Mouse (Mus musculus): ENCODE measurements around the gene Fyttd1.
"Not testable (repeated sequence)": the region's sequence is repeated elsewhere in the genome, so short reads cannot be mapped to it uniquely, and the experiment has no call there.

The Fyttd1 gene

DNA sequence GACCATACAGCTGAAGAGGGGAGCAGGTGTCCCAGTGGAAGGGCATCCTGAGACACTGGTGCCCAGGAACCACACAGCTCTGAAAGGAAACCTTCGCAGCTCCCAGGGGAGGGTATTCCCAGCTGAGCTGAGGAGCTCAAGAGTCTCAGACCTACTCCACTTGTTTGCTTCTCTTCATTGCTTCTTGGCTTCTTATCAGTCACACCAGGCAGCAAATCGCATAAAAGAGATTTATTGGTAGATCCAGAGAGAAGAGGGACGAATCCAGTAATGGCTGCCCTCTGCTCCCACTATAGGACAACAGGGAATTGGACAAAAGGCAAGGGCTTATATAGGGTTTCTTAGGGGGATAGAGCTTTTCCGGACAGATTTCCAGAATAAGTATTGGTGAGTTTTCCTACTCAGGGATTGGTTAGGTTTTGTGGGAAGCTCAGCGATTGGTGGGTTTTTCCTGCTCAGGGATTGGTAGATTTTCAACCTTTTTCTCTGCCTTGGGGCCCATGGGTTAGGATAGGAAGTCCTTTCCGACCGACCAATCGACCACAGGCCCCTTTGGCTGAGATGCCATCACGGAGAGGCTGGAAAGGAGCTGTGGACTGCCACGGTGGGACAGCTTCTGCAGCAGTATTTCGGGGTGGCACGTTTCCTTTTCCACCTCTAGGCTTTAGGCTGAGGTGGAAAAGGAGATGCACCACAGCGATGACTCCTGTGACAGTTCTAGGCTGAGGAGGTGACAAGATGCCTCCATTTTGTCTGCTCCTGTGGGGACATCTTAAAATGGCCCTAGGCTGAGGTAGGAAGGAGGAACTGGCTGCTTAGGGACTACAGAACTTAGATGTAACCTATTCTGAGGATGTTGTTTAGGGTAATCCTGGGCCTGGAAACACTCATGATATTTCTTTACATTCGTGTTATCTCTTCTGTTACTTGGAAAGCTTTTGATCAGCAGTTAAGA is 1.9 kb downstream of the Fyttd1 start:
- DNase-seq (ENCODE audit: low read depth) = peak; percentile 39

DNA sequence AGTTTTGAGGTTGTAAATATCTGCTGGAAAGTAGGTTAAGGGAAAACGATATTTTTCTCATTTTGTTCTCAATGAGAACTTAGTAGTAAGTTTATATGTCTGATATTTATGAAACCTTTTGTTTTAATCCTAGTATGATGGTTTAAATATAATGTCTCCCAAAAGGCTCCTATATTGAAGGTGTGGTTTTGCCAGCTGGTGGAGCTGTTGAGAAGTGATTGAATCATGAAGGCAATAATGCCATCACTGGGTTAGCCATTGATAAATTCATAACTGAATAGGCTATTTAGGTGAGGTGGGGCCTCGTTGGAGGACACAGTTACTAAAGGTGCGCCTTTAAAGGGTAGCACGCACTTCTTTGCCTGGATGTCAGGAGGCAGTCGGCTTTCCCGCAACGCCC is 4.2 kb downstream of the Fyttd1 start:
- DNase-seq (ENCODE audit: low read depth) = peak; percentile 31

DNA sequence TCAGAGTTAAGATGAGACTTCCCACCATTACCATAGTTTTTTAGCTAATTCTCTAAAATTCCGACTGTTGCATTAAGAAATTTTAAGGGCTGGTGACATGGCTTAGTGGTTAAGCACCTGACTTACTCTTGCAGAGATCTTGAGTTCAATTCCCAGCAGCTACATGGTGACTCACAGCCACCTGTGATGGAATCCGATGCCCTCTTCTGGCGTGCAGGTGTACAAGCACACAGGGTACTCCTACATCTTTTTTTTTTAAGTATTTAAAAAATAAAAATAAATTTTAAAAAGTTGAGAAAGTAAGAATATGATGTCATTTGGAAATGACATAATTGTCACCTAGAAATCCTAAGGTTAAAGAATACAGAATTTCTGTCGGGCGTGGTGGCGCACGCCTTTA is 10.7 kb downstream of the Fyttd1 start:
- peak; percentile 59 for DNase-seq (ENCODE audit: low read depth)

DNA sequence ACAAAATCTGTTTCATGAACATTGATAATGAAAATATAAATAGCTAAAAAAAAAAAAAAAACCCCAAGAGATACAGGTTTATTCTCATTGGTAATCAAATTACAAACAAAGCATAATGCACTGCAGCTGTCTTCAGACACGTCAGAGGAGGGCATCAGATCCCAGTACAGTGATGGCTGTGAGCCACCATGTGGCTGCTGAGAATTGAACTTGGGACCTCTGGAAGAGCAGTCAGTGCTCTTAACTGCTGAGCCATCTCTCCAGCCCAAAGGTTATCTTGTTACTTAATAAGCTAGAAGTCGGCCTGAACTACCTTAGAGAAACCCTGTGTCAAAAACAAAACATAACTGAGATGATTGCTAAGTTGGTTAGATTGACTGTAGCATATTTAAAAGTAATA is 12.6 kb downstream of the Fyttd1 start:
- DNase-seq (ENCODE audit: low read depth) = no peak

DNA sequence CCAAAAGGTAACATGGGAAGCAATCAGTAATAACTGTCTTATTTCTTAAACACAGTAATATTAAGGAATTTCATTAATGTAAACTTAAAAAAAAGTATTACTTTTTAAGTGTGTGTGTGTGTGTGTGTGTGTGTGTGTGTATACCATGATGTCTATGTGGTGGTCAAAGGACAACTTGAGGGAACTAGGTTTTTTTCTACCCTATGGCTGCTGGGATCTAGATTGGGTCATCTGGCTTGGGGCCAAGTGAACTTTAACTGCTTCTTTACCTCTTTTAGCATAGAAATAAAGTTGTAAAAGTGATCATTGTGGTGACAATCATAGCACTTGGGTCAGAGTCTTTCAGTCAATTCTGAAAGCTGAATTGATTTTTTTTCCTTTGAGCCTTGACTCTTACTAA is 18.8 kb downstream of the Fyttd1 start:
- no peak for DNase-seq (ENCODE audit: low read depth)

DNA sequence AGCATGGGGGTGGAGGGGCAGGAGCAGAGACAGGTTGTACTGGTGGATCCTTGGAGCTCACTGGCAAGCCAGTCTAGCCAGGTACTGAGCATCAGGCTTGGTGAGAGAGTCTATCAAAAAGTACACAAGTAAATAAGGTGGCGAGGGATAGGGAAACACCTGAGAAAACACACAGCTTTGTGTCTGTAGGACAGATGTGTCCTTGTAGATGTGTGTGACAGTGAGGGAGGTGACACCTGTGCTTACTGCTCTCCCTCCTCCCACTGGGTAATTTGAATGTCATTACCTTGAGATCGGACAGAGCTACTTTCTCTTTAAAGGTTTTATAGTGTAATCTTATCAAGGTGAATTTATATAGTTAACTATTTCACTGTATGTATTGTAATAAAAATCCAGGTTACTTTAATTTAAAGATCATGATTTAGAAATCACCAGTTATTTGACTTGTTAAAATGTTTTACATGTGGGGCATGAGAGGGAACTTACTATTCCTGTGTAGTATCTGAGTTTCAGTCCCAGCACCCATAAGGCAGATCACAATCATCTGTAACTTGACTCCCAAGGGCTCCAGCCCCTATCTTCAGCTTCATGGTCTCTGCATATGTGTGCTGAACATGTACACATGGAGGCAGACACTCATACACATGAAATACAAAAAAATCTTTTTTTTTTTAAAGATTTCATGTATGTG is 24.2 kb downstream of the Fyttd1 start:
- no peak for DNase-seq (ENCODE audit: low read depth)

DNA sequence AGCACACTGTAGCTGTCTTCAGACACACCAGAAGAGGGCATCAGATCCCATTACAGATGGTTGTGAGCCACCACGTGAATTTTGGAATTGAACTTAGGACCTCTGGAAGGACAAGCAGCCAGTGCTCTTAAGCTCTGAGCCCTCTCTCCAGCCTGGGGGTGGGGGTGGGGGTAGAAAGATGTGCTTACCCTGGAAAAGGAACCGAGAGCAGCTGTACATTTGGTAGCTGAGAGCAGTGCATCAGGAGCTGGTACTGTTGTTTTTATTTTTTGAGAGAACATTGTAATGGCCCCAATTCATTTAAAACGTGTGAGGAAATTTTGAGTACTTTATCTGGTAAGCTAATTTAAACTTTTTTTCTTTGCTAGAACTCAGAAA is 24.7 kb downstream of the Fyttd1 start:
- no peak for DNase-seq (ENCODE audit: low read depth)

DNA sequence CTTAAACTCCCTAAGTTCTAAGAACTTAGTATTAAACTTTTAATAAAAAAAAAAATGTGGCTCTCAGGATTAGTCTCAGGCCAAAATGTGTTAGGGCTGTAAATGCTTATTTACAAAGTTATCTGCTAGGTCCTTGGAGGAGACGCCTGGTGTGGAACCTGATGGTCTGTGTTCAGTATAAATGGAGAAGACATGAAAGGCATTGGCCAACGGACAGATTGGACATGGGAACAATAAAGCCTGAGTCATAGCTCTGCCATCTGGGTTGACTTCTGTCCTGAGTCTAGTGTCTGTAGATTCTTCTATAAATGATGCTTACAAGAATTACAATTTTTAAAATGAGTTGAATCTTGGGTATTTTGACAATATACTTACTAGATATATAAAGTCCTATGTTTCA is 28.9 kb downstream of the Fyttd1 start:
- DNase-seq (ENCODE audit: low read depth) = no peak

DNA sequence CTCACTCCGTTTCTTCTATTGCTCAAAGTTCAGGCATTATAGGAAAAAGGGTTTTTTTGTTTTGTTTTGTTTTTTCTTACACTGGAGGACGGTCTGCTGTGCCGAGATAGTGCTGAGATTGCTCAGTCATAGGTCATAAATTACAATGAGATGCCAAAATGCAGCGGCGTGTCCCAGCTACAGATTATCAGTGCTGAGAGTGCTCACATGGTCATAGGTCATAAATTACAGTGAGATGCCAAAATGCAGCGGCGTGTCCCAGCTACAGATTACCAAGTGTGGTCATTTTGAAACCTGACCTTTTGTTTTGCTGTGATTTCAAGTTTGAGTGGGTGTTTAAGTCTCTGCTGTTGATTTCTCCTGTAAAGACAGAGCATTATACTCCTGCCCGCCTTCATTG is 29.4 kb downstream of the Fyttd1 start:
- no peak for DNase-seq (ENCODE audit: low read depth)

DNA sequence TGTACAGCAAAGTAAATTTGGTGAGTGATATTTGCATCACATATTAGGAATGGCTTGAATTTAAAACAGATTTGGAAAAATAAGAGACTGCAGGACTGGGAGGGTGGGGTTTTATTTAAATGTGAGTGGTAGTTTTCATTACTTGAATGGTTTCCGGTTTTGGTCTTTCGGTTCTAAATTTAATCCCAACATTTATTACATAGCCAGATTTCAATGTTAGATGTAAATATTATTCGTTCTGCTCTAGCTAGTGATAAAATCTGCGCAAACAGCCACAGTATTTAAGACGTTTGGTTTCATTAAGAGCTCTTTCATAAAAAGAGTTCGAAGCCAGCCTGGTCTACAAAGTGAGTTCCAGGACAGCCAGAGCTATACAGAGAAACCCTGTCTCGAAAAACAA is 35.9 kb downstream of the Fyttd1 start:
- no peak for DNase-seq (ENCODE audit: low read depth)

DNA sequence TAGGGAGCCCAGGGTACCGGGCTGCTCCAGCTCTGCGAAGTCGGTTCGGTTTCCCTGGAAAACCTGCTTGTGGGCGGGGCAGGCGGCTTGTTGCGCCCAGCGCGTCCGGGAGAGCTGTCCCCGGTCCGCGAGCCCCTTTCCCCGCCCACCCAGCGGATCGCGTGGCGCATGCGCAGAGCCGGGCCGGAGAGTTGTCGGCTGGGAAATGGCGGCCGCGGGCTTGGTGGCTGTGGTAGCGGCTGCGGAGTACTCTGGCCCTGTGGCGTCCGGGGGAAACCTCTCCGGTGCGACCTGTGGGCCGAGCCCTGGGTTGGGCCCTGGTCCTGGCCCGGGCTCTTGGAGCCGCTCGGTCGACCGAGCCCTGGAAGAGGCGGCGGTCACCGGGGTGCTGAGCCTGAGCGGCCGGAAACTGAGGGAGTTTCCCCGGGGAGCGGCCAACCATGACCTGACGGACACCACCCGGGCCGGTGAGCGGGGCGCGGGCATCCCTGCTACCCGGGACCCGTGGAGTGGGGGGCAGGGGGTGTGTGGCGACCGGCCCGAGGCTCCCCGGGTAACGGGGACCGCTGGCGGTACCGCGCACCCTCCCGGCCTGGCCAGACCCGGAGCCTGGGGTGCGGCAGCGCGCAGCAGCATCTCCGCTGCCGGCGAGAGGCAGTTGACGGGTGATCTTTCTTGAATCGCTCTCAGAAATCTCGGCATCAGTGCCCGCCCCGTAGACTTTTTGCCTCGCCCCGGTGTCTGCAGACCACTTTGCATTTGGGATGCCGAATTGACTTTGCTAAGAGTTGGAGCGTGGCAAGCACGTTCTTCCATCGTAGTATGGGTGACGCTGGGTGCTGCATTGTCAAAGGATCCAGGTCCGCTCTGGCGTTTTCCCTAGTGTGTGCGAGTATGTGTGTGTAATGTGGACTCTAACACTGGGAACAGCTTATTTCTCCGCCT is 36.9 kb downstream of the Fyttd1 start, which contains the start of gene Lrch3:
Gene Lrch3, plus strand, starts transcription at position 164 of the 945 bp plus-strand sequence.
- peak; percentile 95 for DNase-seq (ENCODE audit: low read depth)

DNA sequence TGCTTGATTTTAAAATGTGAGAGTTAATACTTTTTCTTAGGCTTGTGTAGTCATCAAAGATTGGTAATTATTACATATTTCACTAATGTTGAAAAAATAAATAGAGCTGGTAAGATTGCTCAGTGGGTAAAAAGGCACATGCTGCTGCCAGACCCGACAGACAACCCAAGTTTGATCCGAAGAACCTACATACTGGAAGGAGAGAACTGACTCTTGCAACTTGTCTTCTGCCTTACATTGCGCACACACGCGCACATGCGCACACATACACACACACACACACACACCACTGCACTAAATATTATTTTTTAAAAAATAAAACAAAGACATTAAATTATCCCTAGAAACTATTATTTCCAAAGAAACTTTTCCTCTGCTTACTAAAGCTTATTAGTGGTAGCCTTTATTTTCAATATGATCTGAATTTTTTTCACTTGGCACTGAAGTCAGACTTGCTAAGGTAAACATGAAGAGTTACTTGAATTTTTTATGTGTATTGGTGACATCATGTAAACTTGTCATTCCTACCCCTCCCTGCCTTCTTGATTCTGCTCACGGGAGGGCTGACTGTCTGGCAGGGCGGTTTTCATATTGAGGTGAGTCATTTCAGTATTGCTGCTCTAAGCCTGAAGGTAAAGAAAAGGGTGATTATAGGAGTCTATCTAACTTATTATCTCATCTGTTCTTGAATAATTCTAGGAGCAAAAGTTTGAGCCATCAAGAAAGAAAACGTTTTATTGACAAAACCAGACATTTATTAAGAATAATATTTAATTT is 38.2 kb downstream of the Fyttd1 start:
- peak; percentile 19 for DNase-seq (ENCODE audit: low read depth)

DNA sequence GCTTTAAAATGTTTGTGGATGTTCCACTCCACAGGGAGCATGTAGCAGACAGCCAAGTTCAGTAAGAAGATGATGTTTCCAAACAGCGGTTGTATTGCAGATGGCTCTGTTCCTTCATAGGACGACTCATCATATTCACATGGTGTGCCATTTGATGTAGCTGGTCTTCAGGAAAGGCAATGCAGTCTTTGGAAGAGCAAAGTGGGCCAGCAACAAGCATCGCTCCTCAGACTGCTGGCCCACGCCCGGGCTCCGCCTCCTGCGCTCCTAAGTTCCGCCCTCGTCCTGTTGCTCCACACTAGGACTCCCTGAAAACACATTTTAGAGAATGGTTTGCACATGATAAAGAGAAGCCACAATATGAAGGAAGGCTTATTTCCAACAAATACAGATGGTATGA is 49.3 kb downstream of the Fyttd1 start:
- peak; percentile 9 for DNase-seq (ENCODE audit: low read depth)

DNA sequence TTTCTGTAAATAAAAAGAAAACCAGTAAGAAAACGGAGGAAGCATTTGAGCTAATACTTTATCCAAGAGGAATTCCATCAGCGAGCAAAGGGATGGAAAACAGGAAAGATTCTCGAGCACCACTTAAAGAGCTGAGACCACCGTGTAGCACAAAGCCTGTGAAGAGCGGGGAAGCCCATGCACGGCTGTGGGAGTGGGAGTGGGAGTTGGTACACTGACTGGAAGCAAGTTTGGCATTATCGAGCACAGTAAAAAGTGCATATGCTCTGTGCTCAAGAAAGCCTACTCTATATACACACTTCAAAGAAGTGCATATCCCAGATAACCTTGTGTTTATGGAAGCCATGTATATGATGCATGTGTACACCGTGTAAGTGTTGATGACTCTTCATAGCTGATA is 49.7 kb downstream of the Fyttd1 start:
- no peak for DNase-seq (ENCODE audit: low read depth)

DNA sequence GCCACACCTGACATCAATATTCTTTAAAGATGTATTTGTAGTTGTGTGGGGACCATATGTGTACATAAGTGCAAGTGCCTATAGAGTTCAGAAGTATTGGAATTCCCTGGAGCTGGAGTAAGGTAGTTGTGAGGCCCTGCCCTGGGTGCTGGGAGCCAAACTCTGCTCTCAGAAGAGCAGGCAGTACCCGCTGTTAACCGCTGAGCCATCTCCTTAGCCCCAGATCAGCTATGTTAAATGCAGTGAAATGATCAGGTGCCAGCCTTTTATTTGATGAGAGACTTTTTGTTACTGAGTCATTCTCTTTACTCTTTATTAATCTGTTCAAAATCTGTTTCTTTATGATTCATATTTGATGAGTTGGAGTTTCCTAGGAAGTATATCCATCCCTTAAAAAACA is 52.6 kb downstream of the Fyttd1 start:
- no peak for DNase-seq (ENCODE audit: low read depth)

DNA sequence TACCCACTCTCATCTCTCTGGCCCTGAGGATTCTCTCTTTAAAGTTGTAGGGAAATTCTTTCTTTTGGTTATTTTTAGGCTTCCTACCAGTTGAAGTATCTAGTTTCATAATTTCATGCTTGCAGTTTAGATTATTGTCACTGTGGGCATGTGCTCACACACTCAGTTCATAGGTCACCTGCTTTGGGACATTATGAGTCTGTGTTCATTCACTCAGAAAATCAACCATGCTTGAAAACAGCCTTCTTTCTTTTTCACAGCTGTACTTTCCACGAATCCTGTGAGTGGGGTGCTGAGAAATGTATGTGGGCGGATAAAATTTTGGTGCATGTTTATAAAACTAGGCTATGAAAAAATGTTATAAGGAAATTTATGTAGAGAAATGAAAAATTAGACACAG is 57.2 kb downstream of the Fyttd1 start:
- DNase-seq (ENCODE audit: low read depth) = peak; percentile 26

DNA sequence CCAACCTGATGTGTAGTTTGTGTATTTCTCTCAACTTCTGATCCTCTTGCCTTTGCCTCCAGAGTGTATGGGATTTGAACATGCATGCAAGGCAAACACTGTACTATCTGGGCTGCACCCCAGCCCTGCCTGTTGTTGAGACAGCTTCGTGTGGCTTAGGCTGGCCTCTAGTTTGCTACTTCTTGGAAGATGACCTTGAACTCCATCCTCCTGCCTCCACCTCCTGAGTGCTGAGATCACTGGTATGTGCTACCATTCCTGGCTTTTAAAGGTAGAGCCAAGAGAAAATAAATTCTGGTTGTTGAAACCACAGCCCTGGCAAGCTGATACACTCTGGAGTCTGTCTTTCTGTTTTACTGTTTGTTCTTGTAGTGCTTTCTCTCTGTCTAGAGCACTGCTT is 57.8 kb downstream of the Fyttd1 start:
- DNase-seq (ENCODE audit: low read depth) = peak; percentile 25

DNA sequence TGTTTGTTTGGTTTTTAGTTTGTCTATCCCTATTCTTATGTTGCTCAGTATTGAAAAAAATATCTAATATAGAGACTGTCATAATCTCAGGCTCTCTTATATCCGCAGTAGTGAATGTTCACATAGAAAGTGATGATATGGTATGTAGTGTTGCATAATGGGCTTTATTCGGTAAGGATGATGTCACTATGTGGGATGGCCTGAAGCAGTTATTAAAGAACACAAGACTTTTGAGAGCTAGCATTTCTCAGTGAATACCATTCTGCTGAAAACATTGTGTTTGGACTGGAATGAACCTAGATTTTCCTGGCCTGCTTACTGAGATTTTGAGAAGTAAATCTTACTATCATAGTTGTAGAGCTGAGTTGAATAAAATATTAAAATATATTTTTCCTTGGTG is 60.1 kb downstream of the Fyttd1 start:
- peak; percentile 33 for DNase-seq (ENCODE audit: low read depth)

DNA sequence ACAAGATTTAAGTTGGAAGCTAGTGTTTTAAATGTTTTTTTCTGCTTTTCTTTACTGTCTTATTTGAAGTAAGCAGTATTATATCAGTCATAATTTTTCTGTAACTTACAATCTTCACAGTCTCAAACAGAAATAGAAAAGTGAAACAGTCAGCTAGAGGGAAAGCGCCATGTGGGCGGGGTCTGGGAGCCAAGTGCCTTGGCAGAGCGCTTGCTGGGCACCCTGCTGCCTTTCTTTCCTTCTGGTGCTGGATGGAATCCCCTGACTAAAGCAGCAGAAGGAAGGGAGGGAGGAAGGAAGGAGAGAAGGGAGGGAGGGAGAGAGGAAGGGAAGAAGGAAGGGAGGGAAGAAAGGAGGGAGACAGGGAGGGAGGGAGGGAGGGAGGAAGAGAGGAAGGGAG is 62.0 kb downstream of the Fyttd1 start:
- peak; percentile 20 for DNase-seq (ENCODE audit: low read depth)

DNA sequence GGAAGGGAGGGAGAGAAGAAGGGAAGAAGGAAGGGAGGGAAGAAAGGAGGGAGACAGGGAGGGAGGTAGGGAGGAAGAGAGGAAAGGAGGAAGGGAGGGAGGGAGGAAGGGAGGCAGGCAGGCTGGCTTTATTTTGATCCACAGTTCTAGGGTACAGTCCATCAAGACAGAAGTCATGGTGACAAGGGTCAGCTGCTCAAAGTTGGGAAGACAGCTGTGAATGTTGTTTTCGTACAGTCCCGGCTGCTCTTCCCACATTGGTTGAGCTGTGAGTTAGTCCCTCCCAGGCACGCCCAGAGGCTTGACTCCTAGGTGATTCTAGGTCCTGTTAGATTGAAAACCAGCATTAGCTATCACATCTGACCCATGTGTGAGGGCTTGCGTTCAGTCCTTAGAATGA is 62.4 kb downstream of the Fyttd1 start:
- not testable (repeated sequence) for DNase-seq (ENCODE audit: low read depth)

DNA sequence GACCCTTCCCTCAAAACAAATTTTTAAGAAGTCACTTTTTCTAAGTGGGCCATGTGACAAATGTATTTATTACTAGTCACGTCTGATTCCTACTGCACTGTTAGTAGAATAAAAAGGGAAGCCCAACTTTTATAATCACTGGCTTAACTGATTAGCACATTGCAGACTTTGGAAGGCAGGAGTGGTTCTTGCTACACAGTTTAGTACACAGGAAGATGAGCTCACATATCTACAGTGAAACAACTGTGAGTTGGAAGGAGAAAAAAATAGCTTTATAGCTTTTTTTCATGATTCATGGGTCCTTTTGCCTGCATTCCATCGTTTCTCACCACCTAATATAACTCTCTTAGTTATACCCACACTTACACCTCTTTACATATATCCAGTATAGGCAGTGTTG is 63.9 kb downstream of the Fyttd1 start:
- DNase-seq (ENCODE audit: low read depth) = not testable (repeated sequence)
